Mouse (Mus musculus) induced T-regulatory cell, adult 2 months (primary cell): ENCODE data around the gene Rpl18a.

Experiments used
- DNase-seq: peaks from one replicate; pipeline ENCODE4 v3.0.0-alpha.2; 2012; ENCODE audit warnings: low read depth

Rpl18a gene

DNA sequence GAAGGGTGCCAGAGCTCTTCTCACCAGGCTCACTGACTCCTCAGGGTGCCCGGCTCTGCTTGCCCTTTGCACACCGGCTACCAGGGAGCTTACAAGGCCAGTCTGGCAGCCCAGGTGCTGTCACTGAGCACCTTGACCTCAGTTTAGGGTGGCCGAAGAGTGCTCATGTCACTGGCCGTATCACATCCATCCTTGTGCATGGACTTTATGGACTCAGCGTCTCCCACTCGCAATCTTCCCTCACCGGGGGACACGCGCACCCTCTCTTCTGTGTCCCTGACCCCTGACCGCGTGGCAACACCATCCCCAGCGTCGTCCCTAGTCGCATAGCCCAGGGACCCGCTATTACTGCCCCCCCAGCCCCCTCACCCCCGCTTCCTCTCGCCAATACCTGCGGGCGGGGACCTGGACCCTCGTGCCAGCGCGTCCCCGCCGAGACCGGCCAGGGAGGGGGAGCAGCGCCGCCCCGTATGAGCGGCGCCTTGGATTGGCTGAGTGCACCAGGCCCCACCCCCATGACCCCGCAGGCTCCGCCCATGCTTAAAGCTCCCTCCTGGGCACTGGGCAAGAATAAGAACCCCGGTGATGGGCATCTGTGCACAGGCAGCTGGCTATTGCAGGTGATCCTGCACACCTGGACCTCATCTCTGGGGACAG, 40.5 kb downstream of the Rpl18a start:
- DNase-seq = peak; percentile 61

GRCm38 (mm10) chr8:70856028-70856427, 41.2 kb downstream of the Rpl18a start:
- DNase-seq = no peak

GRCm38 (mm10) chr8:70853863-70854262, 43.3 kb downstream of the Rpl18a start:
- no peak for DNase-seq

- no peak for DNase-seq
These were observed 44.5 kb downstream of the Rpl18a start for GRCm38 (mm10) chr8:70852595-70853231.

- no peak for DNase-seq
These were observed 45.4 kb downstream of the Rpl18a start for GRCm38 (mm10) chr8:70851837-70852236.

- no peak for DNase-seq
These were observed 46.3 kb downstream of the Rpl18a start for GRCm38 (mm10) chr8:70850947-70851346.

DNA sequence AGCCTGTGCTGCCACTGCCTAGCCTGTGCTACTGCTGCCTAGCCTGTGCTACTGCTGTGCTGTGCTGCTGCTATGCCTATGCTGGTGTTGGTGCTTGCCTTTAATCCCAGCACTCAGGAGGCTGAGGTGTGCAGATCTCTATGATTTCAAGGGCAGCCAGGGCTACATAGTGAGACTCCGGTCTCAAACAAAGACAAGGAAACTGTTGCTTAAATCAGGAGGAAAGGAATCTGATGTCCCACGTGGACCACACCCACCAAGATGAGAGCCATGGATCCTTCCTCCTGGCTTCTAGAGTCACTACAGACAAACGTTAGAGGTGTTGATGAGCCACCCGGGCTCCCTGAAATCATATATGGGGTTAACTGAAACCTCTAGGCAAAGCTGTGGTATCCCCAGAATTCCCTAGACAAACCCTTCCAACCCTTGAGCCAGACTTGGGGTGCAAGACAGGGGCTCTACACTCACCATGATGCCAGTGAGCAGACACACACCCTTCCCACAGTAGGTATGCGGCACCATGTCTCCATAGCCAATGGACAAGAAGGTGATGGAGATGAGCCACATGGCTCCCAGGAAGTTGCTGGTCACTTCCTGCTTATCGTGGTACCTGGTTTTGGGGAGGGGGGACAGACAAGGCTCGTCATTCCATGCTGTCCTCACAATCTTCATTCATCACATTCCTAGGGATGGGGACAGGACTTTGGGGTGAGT, 46.9 kb downstream of the Rpl18a start:
- DNase-seq = no peak

- DNase-seq = no peak
These were observed 47.8 kb downstream of the Rpl18a start for GRCm38 (mm10) chr8:70849333-70849990.

DNA sequence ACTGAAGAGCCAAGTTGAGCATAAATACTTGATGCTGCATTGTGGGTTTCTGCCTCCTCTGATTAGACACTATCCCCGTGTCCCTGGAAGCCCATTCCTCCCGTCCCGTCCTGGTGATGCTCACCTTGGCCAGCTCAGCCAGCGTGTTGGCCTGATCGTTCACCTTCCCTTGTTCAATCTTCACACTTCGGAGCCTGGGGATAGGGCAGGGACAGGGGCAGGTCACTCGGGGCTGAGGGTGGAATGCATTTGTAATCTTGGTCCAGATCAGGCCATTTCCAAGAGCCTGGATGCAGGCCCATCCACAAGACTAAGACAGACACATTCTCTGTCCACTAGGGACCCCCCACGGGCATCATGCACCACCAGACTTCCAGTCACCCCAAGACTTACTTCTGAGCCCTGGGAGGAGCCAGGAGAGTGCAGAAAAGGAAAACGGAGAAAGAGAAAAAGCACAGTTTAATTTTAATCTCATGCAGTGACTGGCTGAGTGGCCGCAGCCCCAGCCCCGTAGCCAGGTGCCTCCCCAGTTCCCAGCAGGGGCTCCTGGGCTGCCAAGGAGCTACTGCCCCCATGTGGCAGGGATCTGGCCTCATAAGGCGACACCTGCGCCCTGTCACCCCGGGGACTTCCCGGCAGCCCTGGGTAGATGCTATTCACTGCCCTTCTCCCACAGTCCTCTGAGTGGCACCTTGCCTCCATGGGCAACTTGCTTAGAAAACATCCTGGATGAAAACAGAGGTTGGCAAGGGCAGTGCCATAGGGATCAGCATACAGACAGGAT, 50.6 kb downstream of the Rpl18a start:
- peak; percentile 70 for DNase-seq

DNA sequence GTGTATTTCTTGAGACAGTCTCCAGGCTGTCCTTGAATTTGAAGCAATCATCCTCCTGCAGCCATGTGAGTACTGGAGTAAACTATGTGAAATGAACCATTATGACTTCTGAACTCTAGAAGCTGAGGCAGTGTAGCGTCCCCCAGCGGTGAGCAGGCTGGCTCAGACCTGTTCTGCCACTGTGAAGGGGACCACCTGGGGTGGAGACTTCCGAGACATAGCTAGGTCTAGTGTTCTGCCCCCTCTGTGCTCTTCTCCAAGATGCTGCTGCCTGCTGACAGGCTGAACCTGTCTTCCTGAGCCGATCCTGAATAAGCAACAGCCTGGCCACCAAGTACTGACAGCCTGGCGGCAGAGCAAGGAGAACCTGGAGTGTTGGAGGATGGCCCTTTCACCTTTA, 52.1 kb downstream of the Rpl18a start:
- DNase-seq = no peak
